Mouse (Mus musculus) olfactory bulb, adult 2 months (tissue): ENCODE data around the gene Krtap14.

Source experiments
- CTCF ChIP-seq: fragments of 200-500 bp; IDR thresholded peaks from 2 replicates; pipeline ENCODE4 v1.5.1; 2012; ENCODE audit warnings: low read depth, mild to moderate bottlenecking, low read length, moderate library complexity; ENCODE audit not compliant: insufficient read depth
- POLR2A ChIP-seq: fragments of 200-500 bp; IDR thresholded peaks from 2 replicates; pipeline ENCODE4 v1.6.1; 2012; ENCODE audit warnings: mild to moderate bottlenecking, low read depth, low read length, moderate library complexity; ENCODE audit not compliant: insufficient read depth

GRCm38 (mm10) chr16:88826095-88826652, at the start of gene Krtap14:
- TF ChIP-seq CTCF (no peak), POLR2A (no peak)
